Mouse (Mus musculus): ENCODE measurements around the gene Sox5.

Sox5 gene

DNA sequence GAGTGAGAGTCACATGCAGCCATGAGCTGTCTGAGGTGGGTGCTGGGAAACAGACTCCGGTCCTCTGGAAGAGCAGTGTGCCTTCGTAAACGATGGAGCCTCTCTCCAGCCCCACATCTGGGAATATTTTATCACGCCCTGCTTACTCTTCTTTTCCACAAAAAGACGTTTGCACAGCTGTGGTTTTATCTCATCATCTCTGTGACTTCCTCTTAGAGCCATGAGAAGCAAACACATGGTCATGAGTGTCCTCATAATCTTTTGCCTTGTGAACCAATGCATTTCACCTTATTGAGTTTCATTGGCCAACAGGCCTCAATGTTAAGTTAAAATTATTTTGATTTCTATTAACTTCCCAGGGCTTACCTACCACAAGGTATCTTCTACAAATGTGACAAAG is 994.4 kb downstream of the Sox5 start:
- DNase-seq (ENCODE audit: low read depth, low spot score): no peak

DNA sequence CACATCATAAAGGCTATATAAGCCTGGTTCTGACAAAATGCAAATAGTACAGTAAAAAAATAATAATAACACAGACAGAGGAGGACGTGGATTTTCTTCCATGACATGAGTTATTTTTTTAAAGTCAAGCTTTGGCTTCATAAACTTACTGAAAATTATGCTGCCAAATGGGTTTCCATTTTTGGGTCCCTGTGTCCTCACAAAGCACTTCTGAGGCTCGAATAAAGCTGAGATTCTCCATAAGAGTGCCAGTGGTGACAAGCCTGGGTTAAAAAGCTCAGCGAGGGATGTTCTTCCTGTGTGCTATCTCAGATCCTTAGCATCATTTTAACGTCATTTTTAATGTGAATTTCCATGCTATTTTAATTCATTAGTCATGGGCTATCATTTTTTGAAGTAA is 996.1 kb downstream of the Sox5 start:
- DNase-seq (ENCODE audit: low read depth, low spot score): no peak

Data from skeletal muscle tissue, adult 2 months (tissue).